Mouse (Mus musculus): ENCODE results near the gene Atg2a. TPM values are rescaled to one million over a fixed set of nuclear protein-coding genes. Genes with fewer than 3 reads are reported as not detected.
A peak's percentile ranks its signal among the peaks of the same experiment; 100 is the strongest.

Gene Atg2a
- polyA plus RNA-seq, 1 experiment, result 47.4 TPM

- no peak overlapping the region for H3K4me3 ChIP-seq (ENCODE audit: extremely low read depth, insufficient read depth, insufficient read length)
- DNase-seq (ENCODE audit: low read depth in 1 of 2, low spot score in 2 of 2), result no peak
- no peaks in the 10 kb centered on the region for H3K36me3 ChIP-seq (ENCODE audit: control insufficient read depth, insufficient read depth, low read length)
- TF ChIP-seq POLR2A (IDR thresholded peaks at IDR 0.05; ENCODE audit: low read depth, low read length) (no peak), CTCF (IDR thresholded peaks at IDR 0.05; ENCODE audit: extremely low read depth, insufficient read depth, insufficient read length, insufficient replicate concordance) (no peak)
- H3K27me3 ChIP-seq (ENCODE audit: control insufficient read depth, insufficient read depth, low read length), result no peaks in the 10 kb centered on the region
- WGBS, result 68% methylated on average over 11 of the region's 11 CpGs
- no peak overlapping the region for H3K27ac ChIP-seq (ENCODE audit: insufficient read depth, low read length)
- H3K4me1 ChIP-seq (ENCODE audit: control insufficient read depth, insufficient read depth, insufficient read length), result no peaks in the 10 kb centered on the region
These were observed 26.1 kb downstream of the Atg2a start for GRCm38 (mm10) chr19:6267306-6268169.

GRCm38 (mm10) chr19:6268170-6268528 lies 26.7 kb downstream of the Atg2a start:
- peak; percentile 77 to 82 for DNase-seq (ENCODE audit: low read depth in 1 of 2, low spot score in 2 of 2)
- WGBS, result 13% methylated on average over 8 of the region's 8 CpGs
- no peak overlapping the region for H3K27ac ChIP-seq (ENCODE audit: insufficient read depth, low read length)
- TF ChIP-seq POLR2A (IDR thresholded peaks at IDR 0.05; ENCODE audit: low read depth, low read length) (no peak), CTCF (IDR thresholded peaks at IDR 0.05; ENCODE audit: extremely low read depth, insufficient read depth, insufficient read length, insufficient replicate concordance) (peak; percentile 93)
- H3K4me1 ChIP-seq (ENCODE audit: control insufficient read depth, insufficient read depth, insufficient read length), result no peaks in the 10 kb centered on the region
- no peaks in the 10 kb centered on the region for H3K27me3 ChIP-seq (ENCODE audit: control insufficient read depth, insufficient read depth, low read length)
- H3K36me3 ChIP-seq (ENCODE audit: control insufficient read depth, insufficient read depth, low read length), result no peaks in the 10 kb centered on the region
- no peak overlapping the region for H3K4me3 ChIP-seq (ENCODE audit: extremely low read depth, insufficient read depth, insufficient read length)

GRCm38 (mm10) chr19:6268670-6269132 lies 27.2 kb downstream of the Atg2a start:
- WGBS, result 78% methylated on average over 7 of the region's 7 CpGs
- no peak for TF ChIP-seq CTCF (IDR thresholded peaks at IDR 0.05; ENCODE audit: extremely low read depth, insufficient read depth, insufficient read length, insufficient replicate concordance)
- TF ChIP-seq POLR2A (IDR thresholded peaks at IDR 0.05; ENCODE audit: low read depth, low read length), result no peak
- H3K4me1 ChIP-seq (ENCODE audit: control insufficient read depth, insufficient read depth, insufficient read length), result no peaks in the 10 kb centered on the region
- H3K4me3 ChIP-seq (ENCODE audit: extremely low read depth, insufficient read depth, insufficient read length), result no peak overlapping the region
- no peak overlapping the region for H3K27ac ChIP-seq (ENCODE audit: insufficient read depth, low read length)
- H3K27me3 ChIP-seq (ENCODE audit: control insufficient read depth, insufficient read depth, low read length), result no peaks in the 10 kb centered on the region
- no peaks in the 10 kb centered on the region for H3K36me3 ChIP-seq (ENCODE audit: control insufficient read depth, insufficient read depth, low read length)
- no peak for DNase-seq (ENCODE audit: low read depth in 1 of 2, low spot score in 2 of 2)

- H3K27ac ChIP-seq (ENCODE audit: insufficient read depth, low read length), result no peak overlapping the region
- no peak overlapping the region for H3K4me3 ChIP-seq (ENCODE audit: extremely low read depth, insufficient read depth, insufficient read length)
- no peaks in the 10 kb centered on the region for H3K27me3 ChIP-seq (ENCODE audit: control insufficient read depth, insufficient read depth, low read length)
- no peak for DNase-seq (ENCODE audit: low read depth in 1 of 2, low spot score in 2 of 2)
- H3K36me3 ChIP-seq (ENCODE audit: control insufficient read depth, insufficient read depth, low read length), result no peaks in the 10 kb centered on the region
- 86% methylated on average over 8 of the region's 8 CpGs for WGBS
- peaks cover 9% of the 10 kb centered on the region; the same call in 1 of the 2 replicates for H3K4me1 ChIP-seq (ENCODE audit: control insufficient read depth, insufficient read depth, insufficient read length)
- TF ChIP-seq POLR2A (IDR thresholded peaks at IDR 0.05; ENCODE audit: low read depth, low read length), result no peak
These were observed 28.5 kb downstream of the Atg2a start for GRCm38 (mm10) chr19:6269798-6270475.

GRCm38 (mm10) chr19:6270661-6271060 lies 29.2 kb downstream of the Atg2a start:
- WGBS, result 96% methylated on average over 9 of the region's 9 CpGs
- no peak overlapping the region for H3K27ac ChIP-seq (ENCODE audit: insufficient read depth, low read length)

GRCm38 (mm10) chr19:6271206-6271605 lies 29.7 kb downstream of the Atg2a start:
- Histone ChIP-seq H3K4me1 (ENCODE audit: control insufficient read depth, insufficient read depth, insufficient read length) (peaks cover 19% of the 10 kb centered on the region; the same call in 1 of the 2 replicates), H3K4me3 (ENCODE audit: extremely low read depth, insufficient read depth, insufficient read length) (no peak overlapping the region), H3K27me3 (ENCODE audit: control insufficient read depth, insufficient read depth, low read length) (no peaks in the 10 kb centered on the region), H3K27ac (ENCODE audit: insufficient read depth, low read length) (no peak overlapping the region), H3K36me3 (ENCODE audit: control insufficient read depth, insufficient read depth, low read length) (no peaks in the 10 kb centered on the region)
- DNase-seq (ENCODE audit: low read depth in 1 of 2, low spot score in 2 of 2), result no peak
- WGBS, result 94% methylated on average over 8 of the region's 8 CpGs
- TF ChIP-seq POLR2A (IDR thresholded peaks at IDR 0.05; ENCODE audit: low read depth, low read length) (no peak), CTCF (IDR thresholded peaks at IDR 0.05; ENCODE audit: extremely low read depth, insufficient read depth, insufficient read length, insufficient replicate concordance) (no peak)

More at GRCm38 (mm10) chr19:6270661-6271060, 29.2 kb downstream of the Atg2a start:
- H3K36me3 ChIP-seq (ENCODE audit: control insufficient read depth, insufficient read depth, low read length), result no peaks in the 10 kb centered on the region
- no peak overlapping the region for H3K4me3 ChIP-seq (ENCODE audit: extremely low read depth, insufficient read depth, insufficient read length)
- peaks cover 15% of the 10 kb centered on the region; the same call in 1 of the 2 replicates for H3K4me1 ChIP-seq (ENCODE audit: control insufficient read depth, insufficient read depth, insufficient read length)
- no peaks in the 10 kb centered on the region for H3K27me3 ChIP-seq (ENCODE audit: control insufficient read depth, insufficient read depth, low read length)
- TF ChIP-seq POLR2A (IDR thresholded peaks at IDR 0.05; ENCODE audit: low read depth, low read length), result no peak
- no peak for TF ChIP-seq CTCF (IDR thresholded peaks at IDR 0.05; ENCODE audit: extremely low read depth, insufficient read depth, insufficient read length, insufficient replicate concordance)
- no peak for DNase-seq (ENCODE audit: low read depth in 1 of 2, low spot score in 2 of 2)

Data from spleen, adult 2 months (tissue).